Mouse (Mus musculus) C2C12 (cell line): ENCODE results near the gene Plin4.

Experiments used
- CTCF ChIP-seq: IDR thresholded peaks from one replicate; pipeline ENCODE4 v1.5.1; 2011; ENCODE audit not compliant: control insufficient read depth, insufficient read depth, insufficient read length
- MYOD1 ChIP-seq: IDR thresholded peaks from one replicate; pipeline ENCODE4 v1.6.1; 2011; ENCODE audit warnings: low read depth; ENCODE audit not compliant: control insufficient read depth, insufficient read length
- USF1 ChIP-seq: IDR thresholded peaks from one replicate; pipeline ENCODE4 v1.6.1; 2011; ENCODE audit warnings: low read depth, mild to moderate bottlenecking, control low read depth, moderate library complexity

DNA sequence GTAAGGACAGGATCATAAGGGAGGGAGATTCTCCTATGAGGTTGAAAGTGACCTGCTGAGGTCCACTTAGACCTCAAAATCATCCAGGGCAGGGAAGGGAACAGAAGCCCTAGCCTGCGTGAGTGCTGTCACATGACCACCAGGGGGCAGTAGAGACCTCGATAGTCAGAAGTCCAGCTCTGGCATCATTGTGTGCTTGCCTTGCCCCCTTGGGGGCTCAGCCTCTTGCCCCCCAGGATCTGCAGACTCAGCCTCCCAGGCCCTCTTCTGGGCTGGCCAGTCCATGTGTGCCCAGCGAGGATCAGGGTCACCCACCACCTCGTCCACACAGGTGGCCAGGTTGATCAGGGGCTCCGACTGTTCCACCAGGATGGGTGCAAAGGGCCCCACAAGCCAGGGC lies 2.3 kb upstream of the Plin4 start:
- TF ChIP-seq CTCF (peak; percentile 73), USF1 (peak; percentile 72), MYOD1 (no peak)
